Mouse (Mus musculus): Measurements from ENCODE around the gene Cbfb.
"Not testable (repeated sequence)": the region's sequence is repeated elsewhere in the genome, so short reads cannot be mapped to it uniquely, and the experiment has no call there.

Gene Cbfb

GRCm38 (mm10) chr8:105182201-105182600, 11.7 kb downstream of the Cbfb start:
- DNase-seq (ENCODE audit: low read depth, low spot score), result no peak

- no peak for DNase-seq (ENCODE audit: low read depth, low spot score)
These were observed 16.1 kb downstream of the Cbfb start for GRCm38 (mm10) chr8:105186467-105187005.

GRCm38 (mm10) chr8:105192182-105192581, 21.7 kb downstream of the Cbfb start:
- DNase-seq (ENCODE audit: low read depth, low spot score), result no peak

- no peak for DNase-seq (ENCODE audit: low read depth, low spot score)
These were observed 35.3 kb downstream of the Cbfb start for GRCm38 (mm10) chr8:105205748-105206147.

- no peak for DNase-seq (ENCODE audit: low read depth, low spot score)
These were observed 36.3 kb downstream of the Cbfb start for GRCm38 (mm10) chr8:105206766-105207275.

GRCm38 (mm10) chr8:105207675-105208273, 37.3 kb downstream of the Cbfb start:
- DNase-seq (ENCODE audit: low read depth, low spot score), result no peak

GRCm38 (mm10) chr8:105209153-105210110, 39.0 kb downstream of the Cbfb start:
- no peak for DNase-seq (ENCODE audit: low read depth, low spot score)

GRCm38 (mm10) chr8:105214104-105214503, 43.6 kb downstream of the Cbfb start:
- no peak for DNase-seq (ENCODE audit: low read depth, low spot score)

- DNase-seq (ENCODE audit: low read depth, low spot score), result peak; percentile 34
These were observed 47.5 kb downstream of the Cbfb start for GRCm38 (mm10) chr8:105217926-105218522.

GRCm38 (mm10) chr8:105223850-105224249, 53.4 kb downstream of the Cbfb start:
- no peak for DNase-seq (ENCODE audit: low read depth, low spot score)

- DNase-seq (ENCODE audit: low read depth, low spot score), result peak; percentile 88
These were observed 54.2 kb downstream of the Cbfb start, which contains the start of gene D230025D16Rik for GRCm38 (mm10) chr8:105224413-105225271. Gene D230025D16Rik, plus strand, starts transcription at chr8:105225145.

- DNase-seq (ENCODE audit: low read depth, low spot score), result no peak
These were observed 54.8 kb downstream of the Cbfb start for GRCm38 (mm10) chr8:105225272-105225593.

- no peak for DNase-seq (ENCODE audit: low read depth, low spot score)
These were observed 55.4 kb downstream of the Cbfb start for GRCm38 (mm10) chr8:105225917-105226316.

GRCm38 (mm10) chr8:105231503-105232320, 61.2 kb downstream of the Cbfb start:
- DNase-seq (ENCODE audit: low read depth, low spot score), result no peak

- not testable (repeated sequence) for DNase-seq (ENCODE audit: low read depth, low spot score)
These were observed 61.8 kb downstream of the Cbfb start for GRCm38 (mm10) chr8:105232321-105232693.

- no peak for DNase-seq (ENCODE audit: low read depth, low spot score)
These were observed 62.9 kb downstream of the Cbfb start for GRCm38 (mm10) chr8:105233126-105233935.

GRCm38 (mm10) chr8:105235206-105235605, 64.7 kb downstream of the Cbfb start:
- no peak for DNase-seq (ENCODE audit: low read depth, low spot score)

- DNase-seq (ENCODE audit: low read depth, low spot score), result no peak
These were observed 67.1 kb downstream of the Cbfb start for GRCm38 (mm10) chr8:105237442-105238142.

- DNase-seq (ENCODE audit: low read depth, low spot score), result no peak
These were observed 70.5 kb downstream of the Cbfb start for GRCm38 (mm10) chr8:105241016-105241415.
